In genomic region chr7:83399668-83400067, GRCm38 (mm10) we compare ENCODE assay signal across 22 mouse cellular contexts.
"Had no signal": no experiment of that assay in that cellular context is flagged by ENCODE, and none has a peak within 500 bp of the region (broad histone marks: within the 10 kb centered on the region; RNA-seq: fewer than 3 reads in every experiment).

No protein-coding gene starts in this region.

- DNase-seq: kidney, adult 18-20 months; kidney, adult 9 months; kidney, postnatal 10 days; kidney, postnatal 36 days; layer of hippocampus, postnatal 36 days; left cerebral cortex, postnatal 4 days; liver, embryonic 13.5 days; lung, adult 2 months; lung, postnatal 36 days; right cerebral cortex, postnatal 25 days; spleen, adult 18-20 months; thymus, postnatal 25 days had no signal

- H3K4me1 ChIP-seq: liver, embryonic 13.5 days; megakaryocyte, embryonic 14.5 days; stomach, embryonic 15.5 days had no signal

- H3K4me3 ChIP-seq: left cerebral cortex, adult 2 months; limb, embryonic 13.5 days; liver, embryonic 13.5 days; megakaryocyte, embryonic 14.5 days; midbrain, embryonic 10.5 days; midbrain, embryonic 13.5 days; myocyte; stomach, embryonic 15.5 days had no signal

- ATAC-seq: intestine, embryonic 16.5 days; lung, postnatal 0 days; midbrain, embryonic 13.5 days; midbrain, embryonic 16.5 days had no signal

- H3K36me3 ChIP-seq: limb, embryonic 13.5 days; liver, embryonic 13.5 days; midbrain, embryonic 10.5 days; midbrain, embryonic 13.5 days; stomach, embryonic 15.5 days had no signal

- H3K4me2 ChIP-seq: limb, embryonic 13.5 days; liver, embryonic 13.5 days; midbrain, embryonic 13.5 days; stomach, embryonic 15.5 days had no signal

- H3K9ac ChIP-seq: limb, embryonic 13.5 days; liver, embryonic 13.5 days; midbrain, embryonic 13.5 days; stomach, embryonic 15.5 days had no signal

- H3K9me3 ChIP-seq: limb, embryonic 13.5 days; liver, embryonic 13.5 days; midbrain, embryonic 10.5 days; midbrain, embryonic 13.5 days; stomach, embryonic 15.5 days had no signal

- H3K27me3 ChIP-seq: limb, embryonic 13.5 days; liver, embryonic 13.5 days; megakaryocyte, embryonic 14.5 days; midbrain, embryonic 13.5 days; stomach, embryonic 15.5 days had no signal

- H3K27ac ChIP-seq: left cerebral cortex, adult 2 months; limb, embryonic 13.5 days; liver, embryonic 13.5 days; midbrain, embryonic 10.5 days; midbrain, embryonic 13.5 days; stomach, embryonic 15.5 days had no signal
